Mouse (Mus musculus) ES-E14 (cell line): ENCODE data around the gene Rnpepl1.

ENCODE experiments used
- MAFK ChIP-seq: IDR thresholded peaks from 2 replicates; pipeline ENCODE4 v1.6.1; 2014; ENCODE audit warnings: mild to moderate bottlenecking, low read depth, low read length, inconsistent platforms; ENCODE audit not compliant: insufficient read depth
- ZC3H11A ChIP-seq: IDR thresholded peaks from 2 replicates; pipeline ENCODE4 v1.6.1; 2012; ENCODE audit warnings: low read depth, mild to moderate bottlenecking, inconsistent platforms, low read length, borderline replicate concordance

DNA sequence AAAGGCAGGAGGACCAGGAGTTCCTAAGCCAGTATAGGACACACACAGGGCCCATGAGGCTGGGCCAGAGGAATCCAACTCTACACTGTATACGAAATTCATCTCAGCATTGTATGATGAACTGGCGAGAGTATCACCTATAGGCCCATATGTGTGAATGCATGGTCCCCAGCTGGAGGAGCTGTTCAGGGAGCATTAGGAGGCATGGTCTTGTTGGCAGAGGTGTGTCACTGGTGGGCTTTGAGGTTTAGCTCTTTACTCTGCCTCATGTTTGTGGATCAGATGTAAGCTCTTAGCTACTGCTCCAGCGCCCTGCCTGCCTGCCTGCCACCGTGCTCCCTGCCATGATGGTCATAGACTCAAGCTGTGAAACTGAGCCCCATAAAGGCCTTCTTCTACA is 47.3 kb upstream of the Rnpepl1 start:
- TF ChIP-seq MAFK (no peak), ZC3H11A (no peak)
